Mouse (Mus musculus) brain, embryonic 14.5 days (tissue): ENCODE measurements at regions not wholly inside any gene's neighbourhood (a gene's known extent, or its start where the extent isn't known, plus 50 kb on each side); places are given as distances from the start of the nearest gene placed in this dataset.

Source experiments
- CTCF ChIP-seq: fragments of 200-500 bp; IDR thresholded peaks from 2 replicates; pipeline ENCODE4 v1.5.1; 2012; ENCODE audit warnings: inconsistent platforms, mild to moderate bottlenecking, moderate library complexity, borderline replicate concordance; ENCODE audit not compliant: insufficient read depth, insufficient read length; ENCODE audit errors: extremely low read depth
- POLR2A ChIP-seq: fragments of 200-500 bp; IDR thresholded peaks from 2 replicates; pipeline ENCODE4 v1.6.1; 2012; ENCODE audit warnings: mild to moderate bottlenecking, inconsistent platforms, borderline replicate concordance; ENCODE audit not compliant: poor library complexity, insufficient read depth, insufficient read length, severe bottlenecking; ENCODE audit errors: extremely low read depth

GRCm38 (mm10) chr3:146351468-146351867 is 53.0 kb upstream of the Ssx2ip start:
- no peak for TF ChIP-seq POLR2A
- no peak for TF ChIP-seq CTCF
